Mouse (Mus musculus): ENCODE results near the gene Sema7a. TPM values are rescaled to one million over a fixed set of nuclear protein-coding genes. Genes with fewer than 3 reads are reported as not detected.

Sema7a gene
- polyA plus RNA-seq, 1 experiment from 2014 or later: 0.57 TPM

- H3K27me3 ChIP-seq (replicated peaks): 0 out of 2 replicates have a peak, but pooled peaks cover 7% of the 10 kb centered on the region
- H3K27ac ChIP-seq: no peak overlapping the region
- H3K4me3 ChIP-seq (replicated peaks): no peak overlapping the region
- no peaks in the 10 kb centered on the region for H3K9me3 ChIP-seq
- no peak overlapping the region for H3K4me2 ChIP-seq
- H3K36me3 ChIP-seq: no peaks in the 10 kb centered on the region
- 63% methylated on average over 8 of the region's 8 CpGs for WGBS
- 0 out of 2 replicates have a peak, but pooled peaks cover 6% of the 10 kb centered on the region for H3K4me1 ChIP-seq
- ATAC-seq (ENCODE audit: insufficient read depth, low FRiP score, low read depth): no peak
- no peak overlapping the region for H3K9ac ChIP-seq
These were observed 53.1 kb downstream of the Sema7a start for GRCm38 (mm10) chr9:57992781-57993591.

- 0 out of 2 replicates have a peak, but pooled peaks cover 14% of the 10 kb centered on the region for H3K27me3 ChIP-seq (replicated peaks)
- no peak for ATAC-seq (ENCODE audit: insufficient read depth, low FRiP score, low read depth)
- 0 out of 2 replicates have a peak, but pooled peaks cover 7% of the 10 kb centered on the region for H3K4me1 ChIP-seq
- H3K9ac ChIP-seq: no peak overlapping the region
- H3K27ac ChIP-seq: no peak overlapping the region
- H3K36me3 ChIP-seq: no peaks in the 10 kb centered on the region
- WGBS: 41% methylated on average over 4 of the region's 4 CpGs
- no peaks in the 10 kb centered on the region for H3K9me3 ChIP-seq
- H3K4me2 ChIP-seq: no peak overlapping the region
- no peak overlapping the region for H3K4me3 ChIP-seq (replicated peaks)
These were observed 55.4 kb downstream of the Sema7a start for GRCm38 (mm10) chr9:57995282-57995681.

DNA sequence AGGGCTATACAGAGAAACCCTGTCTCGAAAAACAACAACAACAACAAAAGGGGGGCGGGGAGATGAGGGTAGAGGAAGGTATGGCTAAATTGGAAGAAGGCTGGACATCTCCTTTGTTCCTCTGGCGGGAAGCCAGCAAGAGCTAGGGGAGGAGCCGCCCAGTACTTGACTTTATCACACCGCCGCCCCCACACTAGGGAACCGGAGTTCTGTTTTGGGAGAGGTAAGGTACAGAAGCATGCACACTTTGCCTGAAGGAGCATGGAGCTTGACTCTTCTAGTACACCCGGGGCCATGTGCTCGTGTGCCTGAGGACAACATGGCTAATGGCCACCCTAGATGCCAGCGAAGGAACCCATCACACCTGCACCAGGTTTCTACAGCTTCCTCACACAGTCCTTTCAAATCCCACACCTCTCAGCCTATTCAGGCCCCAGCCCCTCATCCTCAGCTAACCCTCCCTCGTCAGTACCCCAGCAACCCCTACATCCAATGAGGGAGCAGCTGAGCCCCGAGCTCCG lies 57.7 kb downstream of the Sema7a start:
- Histone ChIP-seq H3K9ac (no peak overlapping the region), H3K4me3 (replicated peaks) (peak overlapping the region; percentile 23), H3K27me3 (replicated peaks) (0 out of 2 replicates have a peak, but pooled peaks cover 14% of the 10 kb centered on the region), H3K4me2 (peak overlapping the region; percentile 50), H3K4me1 (0 out of 2 replicates have a peak, but pooled peaks cover 7% of the 10 kb centered on the region), H3K36me3 (no peaks in the 10 kb centered on the region), H3K27ac (no peak overlapping the region), H3K9me3 (no peaks in the 10 kb centered on the region)
- 22% methylated on average over 13 of the region's 13 CpGs for WGBS
- ATAC-seq (ENCODE audit: insufficient read depth, low FRiP score, low read depth): peak; percentile 79; the same call in 1 of the 2 replicates

GRCm38 (mm10) chr9:57998032-57998659 lies 58.2 kb downstream of the Sema7a start:
- Histone ChIP-seq H3K4me3 (replicated peaks) (peak overlapping the region; percentile 23), H3K27me3 (replicated peaks) (0 out of 2 replicates have a peak, but pooled peaks cover 14% of the 10 kb centered on the region)

GRCm38 (mm10) chr9:57998685-57999084 lies 58.8 kb downstream of the Sema7a start:
- 58% methylated on average over 2 of the region's 2 CpGs for WGBS
- Histone ChIP-seq H3K4me3 (replicated peaks) (no peak overlapping the region), H3K27me3 (replicated peaks) (0 out of 2 replicates have a peak, but pooled peaks cover 14% of the 10 kb centered on the region), H3K36me3 (no peaks in the 10 kb centered on the region), H3K4me2 (no peak overlapping the region), H3K9ac (no peak overlapping the region), H3K27ac (no peak overlapping the region), H3K9me3 (no peaks in the 10 kb centered on the region), H3K4me1 (0 out of 2 replicates have a peak, but pooled peaks cover 7% of the 10 kb centered on the region)
- no peak for ATAC-seq (ENCODE audit: insufficient read depth, low FRiP score, low read depth)

More at GRCm38 (mm10) chr9:57998032-57998659, 58.2 kb downstream of the Sema7a start:
- H3K9me3 ChIP-seq: no peaks in the 10 kb centered on the region
- no peak overlapping the region for H3K9ac ChIP-seq
- H3K36me3 ChIP-seq: no peaks in the 10 kb centered on the region
- 2% methylated on average over 20 of the region's 20 CpGs for WGBS
- peak; percentile 47 for ATAC-seq (ENCODE audit: insufficient read depth, low FRiP score, low read depth)
- H3K27ac ChIP-seq: no peak overlapping the region
- H3K4me1 ChIP-seq: 0 out of 2 replicates have a peak, but pooled peaks cover 7% of the 10 kb centered on the region
- H3K4me2 ChIP-seq: peak overlapping the region; percentile 50

GRCm38 (mm10) chr9:57999676-58000075 lies 59.8 kb downstream of the Sema7a start:
- no peak overlapping the region for H3K9ac ChIP-seq
- no peaks in the 10 kb centered on the region for H3K36me3 ChIP-seq
- no peak overlapping the region for H3K4me2 ChIP-seq
- H3K27ac ChIP-seq: no peak overlapping the region
- no peak overlapping the region for H3K4me3 ChIP-seq (replicated peaks)
- no peak for ATAC-seq (ENCODE audit: insufficient read depth, low FRiP score, low read depth)
- H3K4me1 ChIP-seq: 0 out of 2 replicates have a peak, but pooled peaks cover 7% of the 10 kb centered on the region
- no peaks in the 10 kb centered on the region for H3K9me3 ChIP-seq
- WGBS: 47% methylated on average over 2 of the region's 2 CpGs
- H3K27me3 ChIP-seq (replicated peaks): 0 out of 2 replicates have a peak, but pooled peaks cover 14% of the 10 kb centered on the region

- Histone ChIP-seq H3K9ac (no peak overlapping the region), H3K27ac (no peak overlapping the region), H3K36me3 (no peaks in the 10 kb centered on the region), H3K9me3 (no peaks in the 10 kb centered on the region), H3K27me3 (replicated peaks) (0 out of 2 replicates have a peak, but pooled peaks cover 4% of the 10 kb centered on the region), H3K4me2 (no peak overlapping the region), H3K4me3 (replicated peaks) (no peak overlapping the region), H3K4me1 (no peaks in the 10 kb centered on the region)
- ATAC-seq (ENCODE audit: insufficient read depth, low FRiP score, low read depth): no peak
- WGBS: 7% methylated on average over 2 of the region's 2 CpGs
These were observed 63.4 kb downstream of the Sema7a start for GRCm38 (mm10) chr9:58003272-58003671.

DNA sequence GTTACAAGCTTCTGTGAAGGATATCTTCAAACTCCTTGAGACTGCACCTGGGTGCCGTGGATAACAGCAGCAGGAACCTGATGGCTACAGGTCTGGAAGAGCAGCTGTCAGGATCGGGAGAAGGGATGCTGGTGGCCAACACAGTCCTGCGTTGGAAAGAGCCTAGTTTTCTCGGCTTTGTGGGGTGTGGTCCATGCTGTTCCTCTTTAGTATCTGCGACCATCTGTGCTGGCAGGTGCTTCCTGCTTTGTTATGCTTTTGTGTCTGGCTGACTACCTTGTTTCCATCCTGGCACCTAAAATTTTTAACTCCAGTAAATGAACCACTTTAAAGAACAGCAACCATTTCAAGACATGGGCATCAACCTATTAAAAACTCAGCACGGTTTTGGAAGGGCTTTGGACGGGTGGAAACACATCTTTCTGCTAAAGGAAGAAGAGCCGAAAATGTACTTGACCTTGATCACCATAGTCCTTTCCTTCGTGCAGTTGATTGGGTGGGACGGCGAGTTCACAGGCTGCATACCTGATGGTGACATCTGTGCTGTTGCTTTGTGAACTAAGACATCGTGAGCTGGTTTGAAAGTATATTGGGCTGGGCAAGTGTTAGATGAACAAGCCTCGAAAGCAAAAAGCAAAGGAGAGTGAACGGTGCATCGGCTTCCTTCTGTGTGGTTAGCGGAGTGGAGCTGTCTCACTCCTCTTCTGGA lies 66.0 kb downstream of the Sema7a start, which contains the start of gene Cyp11a1:
TSS of gene Cyp11a1 (plus strand) at position 659 of the 709 bp plus-strand sequence.
- no peak for ATAC-seq (ENCODE audit: insufficient read depth, low FRiP score, low read depth)

DNA sequence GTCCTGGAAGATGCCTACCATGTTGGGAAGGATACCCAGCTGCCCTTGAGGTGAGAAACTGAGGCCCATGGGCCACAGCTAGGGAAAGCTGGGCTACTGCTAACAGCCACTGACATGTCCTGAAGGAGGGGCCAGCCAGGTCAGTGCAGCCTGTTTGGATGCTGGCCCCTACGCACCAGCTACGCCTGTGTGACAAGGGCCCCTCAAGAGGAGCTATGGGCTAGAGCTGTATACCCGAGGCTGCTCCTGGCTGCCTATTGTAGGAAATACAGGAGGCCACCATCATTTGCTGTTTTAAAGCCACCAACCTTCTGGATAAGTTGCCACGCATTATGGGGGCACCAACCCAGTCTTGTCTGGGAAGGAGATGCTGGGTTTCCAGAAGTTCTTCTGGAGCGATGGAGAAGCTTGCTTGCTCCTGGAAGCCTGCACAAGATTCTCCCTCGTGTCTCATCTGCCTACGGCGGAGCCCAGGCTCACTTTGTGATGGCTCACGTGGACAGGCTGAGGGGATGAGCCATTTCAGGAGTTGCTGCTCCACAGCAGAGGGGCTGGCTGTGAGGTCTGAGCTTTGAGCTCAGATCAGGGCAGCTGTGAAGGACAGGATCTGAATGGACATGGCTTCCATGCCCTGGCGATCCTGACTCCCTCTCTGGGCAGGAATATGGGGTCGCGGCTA lies 68.6 kb downstream of the Sema7a start:
- H3K27ac ChIP-seq: no peak overlapping the region
- no peak overlapping the region for H3K4me3 ChIP-seq (replicated peaks)
- no peaks in the 10 kb centered on the region for H3K36me3 ChIP-seq
- H3K9ac ChIP-seq: no peak overlapping the region
- 0 out of 2 replicates have a peak, but pooled peaks cover 7% of the 10 kb centered on the region for H3K4me1 ChIP-seq
- no peaks in the 10 kb centered on the region for H3K9me3 ChIP-seq
- WGBS: 72% methylated on average over 12 of the region's 12 CpGs
- H3K27me3 ChIP-seq (replicated peaks): no peaks in the 10 kb centered on the region
- no peak for ATAC-seq (ENCODE audit: insufficient read depth, low FRiP score, low read depth)
- no peak overlapping the region for H3K4me2 ChIP-seq

More for the DNA sequence above, 66.0 kb downstream of the Sema7a start, which contains the start of gene Cyp11a1:
- no peak within 1 kb of the TSS for H3K9ac ChIP-seq
- no peaks in the 10 kb centered on the region for H3K27me3 ChIP-seq (replicated peaks)
- H3K9me3 ChIP-seq: no peaks in the 10 kb centered on the region
- H3K4me3 ChIP-seq (replicated peaks): no peak within 1 kb of the TSS
- H3K4me2 ChIP-seq: no peak within 1 kb of the TSS
- WGBS: 78% methylated on average over 16 of the region's 16 CpGs
- no peaks in the 10 kb centered on the region for H3K36me3 ChIP-seq
- H3K4me1 ChIP-seq: 0 out of 2 replicates have a peak, but pooled peaks cover 4% of the 10 kb centered on the region
- H3K27ac ChIP-seq: no peak within 1 kb of the TSS

- 8% methylated on average over 6 of the region's 6 CpGs for WGBS
- no peak overlapping the region for H3K4me2 ChIP-seq
These were observed 69.1 kb downstream of the Sema7a start for GRCm38 (mm10) chr9:58009015-58009362.

DNA sequence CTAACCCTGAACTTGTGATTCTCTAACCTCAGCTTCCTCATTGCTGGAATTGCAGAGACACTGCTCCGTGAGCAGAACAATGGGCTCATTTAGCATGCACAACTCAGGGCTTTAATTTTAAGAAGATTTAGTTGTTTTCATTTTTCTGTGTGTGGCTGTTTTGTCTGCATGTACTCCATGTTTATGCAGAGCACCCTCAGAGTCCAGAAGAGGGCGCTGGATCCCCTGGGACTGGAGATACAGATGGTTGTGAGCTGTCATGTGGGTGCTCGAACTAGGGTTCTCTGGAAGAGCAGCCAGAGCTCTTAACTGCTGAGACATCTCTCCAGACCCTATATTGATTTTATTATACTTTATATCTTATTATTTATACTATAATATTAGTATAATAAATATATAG lies 69.7 kb downstream of the Sema7a start:
- 0 out of 2 replicates have a peak, but pooled peaks cover 7% of the 10 kb centered on the region for H3K4me1 ChIP-seq
- H3K36me3 ChIP-seq: no peaks in the 10 kb centered on the region
- H3K27me3 ChIP-seq (replicated peaks): no peaks in the 10 kb centered on the region
- no peak for ATAC-seq (ENCODE audit: insufficient read depth, low FRiP score, low read depth)
- WGBS: 57% methylated on average over 3 of the region's 3 CpGs
- H3K27ac ChIP-seq: no peak overlapping the region
- no peaks in the 10 kb centered on the region for H3K9me3 ChIP-seq
- H3K4me2 ChIP-seq: no peak overlapping the region
- no peak overlapping the region for H3K9ac ChIP-seq
- H3K4me3 ChIP-seq (replicated peaks): no peak overlapping the region

More at GRCm38 (mm10) chr9:58009015-58009362, 69.1 kb downstream of the Sema7a start:
- 0 out of 2 replicates have a peak, but pooled peaks cover 7% of the 10 kb centered on the region for H3K4me1 ChIP-seq
- no peaks in the 10 kb centered on the region for H3K36me3 ChIP-seq
- H3K9ac ChIP-seq: no peak overlapping the region
- ATAC-seq (ENCODE audit: insufficient read depth, low FRiP score, low read depth): peak; percentile 58; the same call in 1 of the 2 replicates
- no peaks in the 10 kb centered on the region for H3K9me3 ChIP-seq
- H3K4me3 ChIP-seq (replicated peaks): no peak overlapping the region
- H3K27ac ChIP-seq: no peak overlapping the region
- H3K27me3 ChIP-seq (replicated peaks): no peaks in the 10 kb centered on the region

All from stomach, embryonic 15.5 days (tissue).